Mouse (Mus musculus): Measurements from ENCODE around the gene Xpr1.

DNA sequence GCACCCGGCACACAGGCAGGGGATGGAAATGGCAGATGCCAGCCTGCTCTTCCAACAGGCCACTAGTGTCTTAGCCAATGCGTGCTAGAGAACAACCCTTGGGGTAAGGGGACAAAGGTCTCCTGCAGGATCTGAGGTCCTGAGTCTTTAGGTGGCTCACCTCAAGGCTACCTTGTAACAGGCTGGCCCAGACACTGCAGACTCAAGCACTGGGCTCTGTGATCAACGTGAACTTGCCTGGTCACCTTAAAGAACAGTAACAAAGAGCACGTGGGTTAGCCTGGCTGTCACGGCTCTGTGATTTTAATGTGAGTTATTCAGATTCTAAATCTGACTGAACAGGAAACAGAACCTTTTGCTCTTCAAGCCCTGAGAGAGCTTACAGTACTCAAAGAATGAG, 179.1 kb downstream of the Xpr1 start:
- TF ChIP-seq POLR2A (IDR thresholded peaks at IDR 0.05; ENCODE audit: insufficient read length, low read depth) = no peak
- no peak for TF ChIP-seq MYOD1 (IDR thresholded peaks at IDR 0.05; ENCODE audit: control insufficient read depth in 1 of 3, insufficient read length in 2 of 3, low read depth in 2 of 3)
- no peak for TF ChIP-seq CEBPB (IDR thresholded peaks at IDR 0.05; ENCODE audit: insufficient read depth, poor library complexity, severe bottlenecking)
- TF ChIP-seq POLR2AphosphoS2 (IDR thresholded peaks at IDR 0.05; ENCODE audit: insufficient read length, low read depth) = no peak
- TF ChIP-seq MAX (IDR thresholded peaks at IDR 0.05; ENCODE audit: low read depth) = no peak
- TF ChIP-seq USF1 (IDR thresholded peaks at IDR 0.05; ENCODE audit: low read depth) = no peak
- no peak for TF ChIP-seq E2F4 (IDR thresholded peaks at IDR 0.05; ENCODE audit: insufficient read depth)
- TF ChIP-seq SRF (IDR thresholded peaks at IDR 0.05; ENCODE audit: control insufficient read depth, insufficient read length, low read depth) = no peak
- TF ChIP-seq MYOG (IDR thresholded peaks at IDR 0.05; ENCODE audit: control insufficient read depth in 1 of 3, insufficient read depth in 1 of 3, insufficient read length in 2 of 3, low read depth in 2 of 3) = no peak
- TF ChIP-seq REST (IDR thresholded peaks at IDR 0.05; ENCODE audit: insufficient read depth, insufficient read length) = no peak

Data from myocyte (in vitro differentiated cells).